Mouse (Mus musculus) liver, embryonic 15.5 days (tissue): ENCODE results near the gene Rinl. TPM values are rescaled to one million over a fixed set of nuclear protein-coding genes. Genes with fewer than 3 reads are reported as not detected.
A peak's percentile ranks its signal among the peaks of the same experiment; 100 is the strongest.

Experiments
- ATAC-seq: fragments of 200-750 bp; cut with Nextera tagmentation; 2 replicates; pipeline ENCODE4 v1.8.0; 2017; ENCODE audit warnings: moderate number of reproducible peaks, mild to moderate bottlenecking, moderate library complexity; ENCODE audit not compliant: insufficient read depth
- H3K27ac ChIP-seq: fragments of 300-500 bp; sonication (generic); replicated peaks from 2 replicates; pipeline ENCODE4 v1.5.1; 2015; ENCODE audit warnings: mild to moderate bottlenecking, inconsistent platforms
- H3K27me3 ChIP-seq: fragments of 300-500 bp; sonication (generic); 2 replicates; pipeline ENCODE4 v1.6.1; 2015; ENCODE audit warnings: mild to moderate bottlenecking, inconsistent platforms
- H3K36me3 ChIP-seq: fragments of 300-500 bp; sonication (generic); replicated peaks from 2 replicates; pipeline ENCODE4 v1.6.1; 2015; ENCODE audit warnings: moderate library complexity, mild to moderate bottlenecking, inconsistent platforms
- H3K4me1 ChIP-seq: fragments of 300-500 bp; sonication (generic); replicated peaks from 2 replicates; pipeline ENCODE4 v1.6.1; 2015; ENCODE audit warnings: inconsistent platforms
- H3K4me2 ChIP-seq: fragments of 300-500 bp; sonication (generic); 2 replicates; pipeline ENCODE4 v1.6.1; 2015; ENCODE audit warnings: moderate library complexity, mild to moderate bottlenecking, inconsistent platforms
- H3K4me3 ChIP-seq: fragments of 300-500 bp; sonication (generic); replicated peaks from 2 replicates; pipeline ENCODE4 v1.5.1; 2015; ENCODE audit warnings: mild to moderate bottlenecking, inconsistent platforms
- H3K9ac ChIP-seq: fragments of 300-500 bp; sonication (generic); 2 replicates; pipeline ENCODE4 v1.6.1; 2015; ENCODE audit warnings: moderate library complexity, mild to moderate bottlenecking, inconsistent platforms
- H3K9me3 ChIP-seq: fragments of 300-500 bp; sonication (generic); replicated peaks from 2 replicates; pipeline ENCODE4 v1.6.1; 2016; ENCODE audit warnings: inconsistent platforms
- WGBS: fragments of 180-500 bp; shearing (Covaris S2); methylation state at CpG from one replicate; pipeline ENCODE4 v1.1.7; 2015; ENCODE audit warnings: mixed read lengths; ENCODE audit not compliant: insufficient replicate concordance; 5-methylcytosine and 5-hydroxymethylcytosine counted together
- polyA plus RNA-seq: library from polyadenylated mRNA; unstranded; fragments of >200 nt; fragmentation: Nextera tagmentation; extraction: Ambion mirVana; gene quantifications from 2 replicates; pipeline ENCODE4 v1.2.1, GENCODE M21; 2015

Rinl gene
- polyA plus RNA-seq, 1 experiment from 2014 or later = 10.2 TPM

GRCm38 (mm10) chr7:28796562-28796975 lies 7.8 kb downstream of the Rinl start:
- Histone ChIP-seq H3K9ac (peak overlapping the region; percentile 63), H3K4me1 (peaks cover 31% of the 10 kb centered on the region), H3K27me3 (no peaks in the 10 kb centered on the region), H3K4me2 (peak overlapping the region; percentile 89), H3K27ac (peak overlapping the region; percentile 72), H3K36me3 (peaks cover 9% of the 10 kb centered on the region; the same call in 1 of the 2 replicates), H3K9me3 (no peaks in the 10 kb centered on the region), H3K4me3 (peak overlapping the region; percentile 58)
- 8% methylated on average over 32 of the region's 32 CpGs for whole genome bisulfite sequencing
- peak; percentile 72 for ATAC-seq

- H3K9ac ChIP-seq = no peak overlapping the region
- peaks cover 9% of the 10 kb centered on the region; the same call in 1 of the 2 replicates for H3K36me3 ChIP-seq
- no peak overlapping the region for H3K27ac ChIP-seq
- no peaks in the 10 kb centered on the region for H3K9me3 ChIP-seq
- no peak for ATAC-seq
- no peak overlapping the region for H3K4me3 ChIP-seq
- WGBS = 80% methylated on average over 9 of the region's 9 CpGs
- peaks cover 52% of the 10 kb centered on the region for H3K4me1 ChIP-seq
- H3K4me2 ChIP-seq = no peak overlapping the region
- no peaks in the 10 kb centered on the region for H3K27me3 ChIP-seq
Measured at GRCm38 (mm10) chr7:28799994-28800393, 11.2 kb downstream of the Rinl start.

GRCm38 (mm10) chr7:28801451-28801850 lies 12.7 kb downstream of the Rinl start:
- Histone ChIP-seq H3K9ac (no peak overlapping the region), H3K27me3 (no peaks in the 10 kb centered on the region), H3K4me1 (peaks cover 41% of the 10 kb centered on the region), H3K36me3 (peaks cover 9% of the 10 kb centered on the region; the same call in 1 of the 2 replicates), H3K9me3 (no peaks in the 10 kb centered on the region), H3K4me3 (no peak overlapping the region), H3K27ac (no peak overlapping the region), H3K4me2 (no peak overlapping the region)
- WGBS = 71% methylated on average over 3 of the region's 3 CpGs
- ATAC-seq = no peak

GRCm38 (mm10) chr7:28801901-28802670 lies 13.3 kb downstream of the Rinl start:
- peaks cover 34% of the 10 kb centered on the region for H3K4me1 ChIP-seq
- no peak for ATAC-seq
- no peaks in the 10 kb centered on the region for H3K27me3 ChIP-seq
- 45% methylated on average over 10 of the region's 10 CpGs for WGBS
- H3K36me3 ChIP-seq = peaks cover 9% of the 10 kb centered on the region; the same call in 1 of the 2 replicates
- H3K4me2 ChIP-seq = peak overlapping the region; percentile 39; the same call in 1 of the 2 replicates
- H3K27ac ChIP-seq = peak overlapping the region; percentile 81
- no peaks in the 10 kb centered on the region for H3K9me3 ChIP-seq
- H3K4me3 ChIP-seq = no peak overlapping the region
- no peak overlapping the region for H3K9ac ChIP-seq

GRCm38 (mm10) chr7:28802846-28803588 lies 14.2 kb downstream of the Rinl start:
- peak; percentile 51; the same call in 1 of the 2 replicates for ATAC-seq
- Histone ChIP-seq H3K27me3 (no peaks in the 10 kb centered on the region), H3K4me1 (peaks cover 36% of the 10 kb centered on the region), H3K36me3 (peaks cover 9% of the 10 kb centered on the region; the same call in 1 of the 2 replicates), H3K9ac (peak overlapping the region; percentile 15; the same call in 1 of the 2 replicates), H3K9me3 (no peaks in the 10 kb centered on the region), H3K4me3 (no peak overlapping the region), H3K4me2 (peak overlapping the region; percentile 39), H3K27ac (peak overlapping the region; percentile 81)
- 9% methylated on average over 10 of the region's 10 CpGs for WGBS

- Histone ChIP-seq H3K36me3 (0 out of 2 replicates have a peak, but pooled peaks cover 5% of the 10 kb centered on the region), H3K9me3 (no peaks in the 10 kb centered on the region), H3K4me2 (0 out of 2 replicates have a peak overlapping the region, but pooled peaks have one; percentile 39), H3K27ac (peak overlapping the region; percentile 81), H3K9ac (0 out of 2 replicates have a peak overlapping the region, but pooled peaks have one; percentile 15), H3K4me3 (no peak overlapping the region), H3K4me1 (peaks cover 42% of the 10 kb centered on the region), H3K27me3 (no peaks in the 10 kb centered on the region)
- no peak for ATAC-seq
- WGBS = 28% methylated on average over 4 of the region's 4 CpGs
Measured at GRCm38 (mm10) chr7:28803756-28804155, 15.0 kb downstream of the Rinl start.

- no peak for ATAC-seq
- WGBS = 51% methylated on average over 4 of the region's 4 CpGs
Measured at GRCm38 (mm10) chr7:28806869-28807268, 18.1 kb downstream of the Rinl start.

GRCm38 (mm10) chr7:28807641-28808220 lies 19.0 kb downstream of the Rinl start:
- ATAC-seq = no peak
- H3K4me3 ChIP-seq = peak overlapping the region; percentile 85
- H3K27me3 ChIP-seq = no peaks in the 10 kb centered on the region
- H3K27ac ChIP-seq = peak overlapping the region; percentile 96
- peaks cover 48% of the 10 kb centered on the region for H3K4me1 ChIP-seq
- H3K36me3 ChIP-seq = peaks cover 11% of the 10 kb centered on the region
- peak overlapping the region; percentile 88 for H3K4me2 ChIP-seq
- 54% methylated on average over 7 of the region's 8 CpGs for WGBS
- H3K9me3 ChIP-seq = no peaks in the 10 kb centered on the region
- H3K9ac ChIP-seq = peak overlapping the region; percentile 93

More at GRCm38 (mm10) chr7:28806869-28807268, 18.1 kb downstream of the Rinl start:
- Histone ChIP-seq H3K36me3 (peaks cover 2% of the 10 kb centered on the region; the same call in 1 of the 2 replicates), H3K4me1 (peaks cover 48% of the 10 kb centered on the region), H3K4me3 (no peak overlapping the region), H3K9ac (no peak overlapping the region), H3K27ac (no peak overlapping the region), H3K4me2 (no peak overlapping the region), H3K27me3 (no peaks in the 10 kb centered on the region), H3K9me3 (no peaks in the 10 kb centered on the region)

- peak within 1 kb of the TSS; percentile 85 for H3K4me3 ChIP-seq
- peaks cover 17% of the 10 kb centered on the region for H3K36me3 ChIP-seq
- H3K9me3 ChIP-seq = no peaks in the 10 kb centered on the region
- peak within 1 kb of the TSS; percentile 93 for H3K9ac ChIP-seq
- H3K4me2 ChIP-seq = peak within 1 kb of the TSS; percentile 88
- ATAC-seq = peak; percentile 1
- H3K27me3 ChIP-seq = no peaks in the 10 kb centered on the region
- peak within 1 kb of the TSS; percentile 96 for H3K27ac ChIP-seq
- H3K4me1 ChIP-seq = peaks cover 48% of the 10 kb centered on the region
- 2% methylated on average over 35 of the region's 35 CpGs for WGBS
Measured at GRCm38 (mm10) chr7:28808221-28808941, 19.6 kb downstream of the Rinl start, which contains the start of gene Hnrnpl. Hnrnpl (plus strand) TSS chr7:28808541.

GRCm38 (mm10) chr7:28808957-28809393 lies 20.2 kb downstream of the Rinl start:
- H3K4me3 ChIP-seq = peak overlapping the region; percentile 85
- ATAC-seq = peak; percentile 54
- peak overlapping the region; percentile 88 for H3K4me2 ChIP-seq
- peak overlapping the region; percentile 93 for H3K9ac ChIP-seq
- peak overlapping the region; percentile 96 for H3K27ac ChIP-seq
- no peaks in the 10 kb centered on the region for H3K9me3 ChIP-seq
- 1% methylated on average over 32 of the region's 32 CpGs for whole genome bisulfite sequencing
- no peaks in the 10 kb centered on the region for H3K27me3 ChIP-seq
- H3K36me3 ChIP-seq = peaks cover 23% of the 10 kb centered on the region
- H3K4me1 ChIP-seq = peaks cover 48% of the 10 kb centered on the region
